25 mouse cellular contexts compared by ENCODE assay signal in the genomic region with DNA sequence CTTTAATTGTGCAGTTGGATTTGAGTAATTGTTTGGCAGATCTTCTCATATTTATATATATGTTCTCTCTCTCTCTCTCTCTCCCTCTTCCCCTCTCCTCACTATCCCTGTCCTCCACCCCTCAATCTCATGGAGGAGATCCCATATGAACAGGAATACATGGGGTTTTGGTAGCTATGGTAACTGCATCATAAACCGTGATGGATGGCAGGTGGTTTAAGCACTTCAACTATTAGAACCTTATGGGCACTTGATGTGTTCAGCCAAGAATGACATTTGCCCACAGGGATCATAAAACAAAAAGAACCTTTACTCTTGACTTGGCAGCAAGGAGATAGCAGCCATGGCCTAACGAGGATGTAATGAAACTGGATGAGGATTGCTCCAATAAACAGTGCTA.
DNase-seq lines count a peak whose midpoint lies in the region; ATAC-seq and TF ChIP-seq lines count a peak whose summit lies in the region.
"Had no signal": no experiment of that assay in that cellular context is flagged by ENCODE, and none has a peak within 500 bp of the region (broad histone marks: within the 10 kb centered on the region; RNA-seq: fewer than 3 reads in every experiment).

No protein-coding gene starts in this region.

- ATAC-seq in hindbrain, embryonic 15.5 days (ENCODE audit: low FRiP score, low read depth) = 0 out of 2 replicates have a peak, but pooled peaks have one; percentile 15
- no peak for ATAC-seq in hindbrain, embryonic 16.5 days
- ATAC-seq in neural tube, embryonic 11.5 days (ENCODE audit: insufficient read depth, low FRiP score, low TSS enrichment) = peak; percentile 73; the same call in 1 of the 2 replicates
- peak; percentile 46; the same call in 1 of the 2 replicates for ATAC-seq in limb, embryonic 14.5 days (ENCODE audit: low FRiP score, low read depth)
- peak; percentile 66; the same call in 1 of the 2 replicates for ATAC-seq in neural tube, embryonic 15.5 days (ENCODE audit: low FRiP score)
- ATAC-seq: forebrain, embryonic 16.5 days; liver, postnatal 0 days; lung, postnatal 0 days; Patski had no signal

- no peaks in the 10 kb centered on the region for H3K4me1 ChIP-seq in hindbrain, embryonic 15.5 days (replicated peaks)
- H3K4me1 ChIP-seq in hindbrain, embryonic 16.5 days (ENCODE audit: control insufficient read depth, insufficient read depth, low read depth, low read length) = no peaks in the 10 kb centered on the region
- H3K4me1 ChIP-seq in neural tube, embryonic 11.5 days (ENCODE audit: control insufficient read depth, insufficient read depth, low read length) = no peaks in the 10 kb centered on the region
- peaks cover 7% of the 10 kb centered on the region for H3K4me1 ChIP-seq in limb, embryonic 14.5 days (ENCODE audit: control insufficient read depth, insufficient read depth, low read length)
- peaks cover 4% of the 10 kb centered on the region; the same call in 1 of the 2 replicates for H3K4me1 ChIP-seq in neural tube, embryonic 15.5 days
- H3K4me1 ChIP-seq: forebrain, embryonic 10.5 days had no signal

- H3K4me2 ChIP-seq in hindbrain, embryonic 15.5 days = no peak overlapping the region
- no peak overlapping the region for H3K4me2 ChIP-seq in hindbrain, embryonic 16.5 days (ENCODE audit: low read length)
- H3K4me2 ChIP-seq in neural tube, embryonic 11.5 days (ENCODE audit: low read depth) = no peak overlapping the region
- H3K4me2 ChIP-seq in limb, embryonic 14.5 days (replicated peaks; ENCODE audit: low read depth, low read length, severe bottlenecking) = no peak overlapping the region
- no peak overlapping the region for H3K4me2 ChIP-seq in neural tube, embryonic 15.5 days
- H3K4me2 ChIP-seq: liver, embryonic 11.5 days had no signal

- DNase-seq in neural tube, embryonic 11.5 days (ENCODE audit: low spot score) = peak; percentile 19
- DNase-seq in neural tube, embryonic 10.5 days (ENCODE audit: extremely low spot score, low spot score) = no peak
- peak; percentile 54 for DNase-seq in limb, embryonic 14.5 days (ENCODE audit: low spot score)
- no peak for DNase-seq in cerebellum, adult 11 months
- DNase-seq: B cell, adult 2 months; cerebellum, adult 18-20 months; cerebellum, postnatal 25 days; gastrocnemius, postnatal 36 days; heart, postnatal 4 days; kidney, adult 2 months; kidney, postnatal 10 days; liver, postnatal 0 days; right cerebral cortex, postnatal 14 days; spleen, adult 18-20 months had no signal

- H3K36me3 ChIP-seq in hindbrain, embryonic 15.5 days = no peaks in the 10 kb centered on the region
- no peaks in the 10 kb centered on the region for H3K36me3 ChIP-seq in hindbrain, embryonic 16.5 days (ENCODE audit: control insufficient read depth, insufficient read depth, low read length)
- H3K36me3 ChIP-seq in neural tube, embryonic 11.5 days (ENCODE audit: control insufficient read depth, insufficient read depth, low read length) = no peaks in the 10 kb centered on the region
- H3K36me3 ChIP-seq in limb, embryonic 14.5 days (ENCODE audit: control insufficient read depth, insufficient read depth, low read length) = no peaks in the 10 kb centered on the region
- H3K36me3 ChIP-seq in neural tube, embryonic 15.5 days = no peaks in the 10 kb centered on the region
- H3K36me3 ChIP-seq: forebrain, embryonic 10.5 days; G1E had no signal

- H3K9me3 ChIP-seq in hindbrain, embryonic 15.5 days = no peaks in the 10 kb centered on the region
- H3K9me3 ChIP-seq in hindbrain, embryonic 16.5 days (ENCODE audit: control insufficient read depth, low read length) = no peaks in the 10 kb centered on the region
- no peaks in the 10 kb centered on the region for H3K9me3 ChIP-seq in neural tube, embryonic 11.5 days (ENCODE audit: control insufficient read depth, low read length)
- no peaks in the 10 kb centered on the region for H3K9me3 ChIP-seq in limb, embryonic 14.5 days (ENCODE audit: control insufficient read depth, low read length)
- H3K9me3 ChIP-seq in neural tube, embryonic 15.5 days (replicated peaks) = no peaks in the 10 kb centered on the region
- H3K9me3 ChIP-seq: forebrain, embryonic 10.5 days; G1E had no signal

- no peak for TF ChIP-seq POLR2A in limb, embryonic 14.5 days (IDR thresholded peaks at IDR 0.05; ENCODE audit: borderline replicate concordance, extremely low read depth, insufficient read depth, insufficient read length)

- no peak overlapping the region for H3K9ac ChIP-seq in hindbrain, embryonic 15.5 days
- no peak overlapping the region for H3K9ac ChIP-seq in hindbrain, embryonic 16.5 days (ENCODE audit: low read depth, low read length)
- no peak overlapping the region for H3K9ac ChIP-seq in neural tube, embryonic 11.5 days (ENCODE audit: low read length)
- H3K9ac ChIP-seq in limb, embryonic 14.5 days (ENCODE audit: low read depth, low read length, severe bottlenecking) = no peak overlapping the region
- no peak overlapping the region for H3K9ac ChIP-seq in neural tube, embryonic 15.5 days (replicated peaks)
- H3K9ac ChIP-seq: liver, postnatal 0 days had no signal

- WGBS in hindbrain, embryonic 15.5 days = 49% methylated on average over 2 of the region's 2 CpGs
- WGBS in hindbrain, embryonic 16.5 days = 52% methylated on average over 2 of the region's 2 CpGs
- 24% methylated on average over 2 of the region's 2 CpGs for WGBS in neural tube, embryonic 11.5 days
- 20% methylated on average over 2 of the region's 2 CpGs for WGBS in limb, embryonic 14.5 days
- WGBS in neural tube, embryonic 15.5 days = 16% methylated on average over 2 of the region's 2 CpGs

- no peaks in the 10 kb centered on the region for H3K27me3 ChIP-seq in hindbrain, embryonic 15.5 days
- no peaks in the 10 kb centered on the region for H3K27me3 ChIP-seq in hindbrain, embryonic 16.5 days (replicated peaks; ENCODE audit: control insufficient read depth, insufficient read depth, low read length)
- no peaks in the 10 kb centered on the region for H3K27me3 ChIP-seq in neural tube, embryonic 11.5 days (ENCODE audit: control insufficient read depth, insufficient read depth, low read length)
- no peaks in the 10 kb centered on the region for H3K27me3 ChIP-seq in limb, embryonic 14.5 days (ENCODE audit: control insufficient read depth, insufficient read depth, low read length)
- no peaks in the 10 kb centered on the region for H3K27me3 ChIP-seq in neural tube, embryonic 15.5 days (replicated peaks)
- H3K27me3 ChIP-seq: CH12.LX had no signal

- H3K4me3 ChIP-seq in hindbrain, embryonic 15.5 days = no peak overlapping the region
- no peak overlapping the region for H3K4me3 ChIP-seq in hindbrain, embryonic 16.5 days (ENCODE audit: low read length)
- no peak overlapping the region for H3K4me3 ChIP-seq in neural tube, embryonic 11.5 days (ENCODE audit: low read depth, low read length)
- H3K4me3 ChIP-seq in limb, embryonic 14.5 days (replicated peaks; ENCODE audit: low read length) = no peak overlapping the region
- no peak overlapping the region for H3K4me3 ChIP-seq in neural tube, embryonic 15.5 days (replicated peaks)
- H3K4me3 ChIP-seq: forebrain, embryonic 10.5 days; left cerebral cortex, adult 2 months had no signal

- no peak overlapping the region for H3K27ac ChIP-seq in hindbrain, embryonic 15.5 days (replicated peaks)
- H3K27ac ChIP-seq in hindbrain, embryonic 16.5 days (ENCODE audit: low read depth, low read length) = no peak overlapping the region
- no peak overlapping the region for H3K27ac ChIP-seq in neural tube, embryonic 11.5 days (ENCODE audit: low read depth, low read length)
- H3K27ac ChIP-seq in limb, embryonic 14.5 days (replicated peaks; ENCODE audit: low read depth, low read length) = no peak overlapping the region
- H3K27ac ChIP-seq in neural tube, embryonic 15.5 days (replicated peaks) = no peak overlapping the region
- H3K27ac ChIP-seq: forebrain, embryonic 10.5 days; left cerebral cortex, adult 2 months had no signal

Comparison
In these comparisons a context has a peak if more than half of its experiments do, and no peak if none do; other contexts are left out.
1. DNase-seq: peak in neural tube, embryonic 11.5 days (single experiment) and limb, embryonic 14.5 days (single experiment); none in neural tube, embryonic 10.5 days (single experiment) and cerebellum, adult 11 months (single experiment).